Comparison of ENCODE assay signal across 9 mouse cellular contexts in the genomic region with DNA sequence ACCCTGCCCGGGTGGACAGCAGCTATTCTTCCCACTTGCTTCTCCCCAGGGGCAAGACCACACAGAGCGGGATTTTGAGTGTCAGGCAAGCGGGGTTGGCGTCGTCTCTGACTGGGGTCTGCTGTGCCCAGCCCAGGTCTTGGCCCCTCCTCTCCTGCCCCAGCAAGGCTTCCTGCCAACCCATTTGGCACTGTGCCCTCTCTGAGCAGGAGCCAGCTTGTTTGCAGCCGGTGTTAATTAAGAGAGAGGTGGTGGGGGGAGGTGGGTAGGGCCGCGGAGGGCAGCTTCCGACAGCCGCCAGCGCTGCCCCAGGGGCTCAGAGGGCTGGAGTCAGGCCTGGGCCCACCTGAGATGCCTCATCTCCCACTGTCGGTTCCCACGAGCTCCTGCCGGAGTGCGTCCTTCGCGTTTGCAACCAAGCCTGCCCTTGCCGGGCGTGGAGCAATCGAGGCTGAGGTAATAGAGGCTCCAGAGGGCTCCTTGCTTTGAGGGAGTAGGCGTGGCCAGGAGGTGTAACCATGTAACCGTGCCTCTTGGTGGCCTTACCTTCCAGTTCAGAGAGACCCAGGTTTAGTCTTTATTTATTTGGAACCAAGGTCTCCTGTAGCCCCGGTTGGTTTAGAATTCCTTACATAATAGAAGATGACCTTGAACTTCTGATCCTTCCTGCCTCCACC. TPM values are rescaled to one million over a fixed set of nuclear protein-coding genes. Genes with fewer than 3 reads are reported as not detected.
DNase-seq lines count a peak whose midpoint lies in the region; ATAC-seq and TF ChIP-seq lines count a peak whose summit lies in the region.
"Had no signal": no experiment of that assay in that cellular context is flagged by ENCODE, and none has a peak within 500 bp of the region (broad histone marks: within the 10 kb centered on the region; RNA-seq: fewer than 3 reads in every experiment).

No protein-coding gene starts in this region.

- no peak for TF ChIP-seq CTCF in testis, adult 2 months (IDR thresholded peaks at IDR 0.05; ENCODE audit: control insufficient read depth, insufficient read depth, insufficient replicate concordance, low read depth, low read length)

- H3K9ac ChIP-seq in midbrain, embryonic 11.5 days (ENCODE audit: low read length), result no peak overlapping the region

- H3K27ac ChIP-seq in midbrain, embryonic 11.5 days (ENCODE audit: low read depth, low read length), result no peak overlapping the region
- H3K27ac ChIP-seq in testis, adult 2 months (ENCODE audit: control insufficient read depth, insufficient read depth, low read depth, low read length), result peak overlapping the region; percentile 47; the same call in 1 of the 2 replicates

- H3K4me2 ChIP-seq in midbrain, embryonic 11.5 days, result no peak overlapping the region

- no peaks in the 10 kb centered on the region for H3K36me3 ChIP-seq in midbrain, embryonic 11.5 days (ENCODE audit: control insufficient read depth, insufficient read depth, low read length)
- H3K36me3 ChIP-seq in testis, adult 2 months (ENCODE audit: control insufficient read depth, insufficient read depth, low read length), result no peaks in the 10 kb centered on the region

- H3K9me3 ChIP-seq in midbrain, embryonic 11.5 days (ENCODE audit: control insufficient read depth, low read length), result no peaks in the 10 kb centered on the region

- intact Hi-C loops in left cerebral cortex, postnatal 36 days (cut with DNase I), result no loop called here

- no peak for TF ChIP-seq POLR2A in testis, adult 2 months (IDR thresholded peaks at IDR 0.05; ENCODE audit: control insufficient read depth, low read depth, low read length)

- 0 out of 2 replicates have a peak, but pooled peaks have one; percentile 30 for ATAC-seq in midbrain, embryonic 11.5 days (ENCODE audit: low FRiP score)
- ATAC-seq in monocyte, adult 5-6 weeks (replicated peaks; ENCODE audit: insufficient number of reproducible peaks, low FRiP score, low TSS enrichment, poor library complexity, severe bottlenecking), result no peak

- peaks cover 18% of the 10 kb centered on the region; the same call in 1 of the 2 replicates for H3K27me3 ChIP-seq in midbrain, embryonic 11.5 days (ENCODE audit: control insufficient read depth, insufficient read depth, low read length)
- no peaks in the 10 kb centered on the region for H3K27me3 ChIP-seq in testis, adult 2 months (ENCODE audit: control insufficient read depth, insufficient read depth, low read length)

- DNase-seq in R1 (ENCODE audit: low read depth, low spot score), result peak; percentile 73
- peak; percentile 74 for DNase-seq in cerebellum, adult 11-12 months
- DNase-seq in frontal cortex, postnatal 10 days (ENCODE audit: low spot score in 2 of 2), result peak; percentile 79 to 84
- peak; percentile 96 for DNase-seq in kidney, adult 11 months
- DNase-seq in left cerebral cortex, postnatal 36 days (ENCODE audit: low spot score in 2 of 2), result peak; percentile 51 to 70
- peak; percentile 83 for DNase-seq in midbrain, embryonic 11.5 days (ENCODE audit: low spot score, missing footprints)

- peaks cover 25% of the 10 kb centered on the region for H3K4me1 ChIP-seq in midbrain, embryonic 11.5 days (ENCODE audit: control insufficient read depth, insufficient read depth, low read length)
- H3K4me1 ChIP-seq in testis, adult 2 months (ENCODE audit: control insufficient read depth, insufficient read depth, low read length), result peaks cover 14% of the 10 kb centered on the region

- no peak overlapping the region for H3K4me3 ChIP-seq in midbrain, embryonic 11.5 days (ENCODE audit: low read depth, low read length)
- peak overlapping the region; percentile 37 for H3K4me3 ChIP-seq in testis, adult 2 months (ENCODE audit: control insufficient read depth, low read depth, low read length)
- H3K4me3 ChIP-seq: myocyte had no signal

- WGBS in midbrain, embryonic 11.5 days, result 11% methylated on average over 23 of the region's 23 CpGs

RNA-seq across cellular contexts. Expression of a gene that starts 23.7 kb away (rescaled TPM):
- total RNA-seq in left cerebral cortex, postnatal 36 days (2021), result 100 to 1,000 TPM; 253 to 285 TPM
- 241 and 252 TPM in 2 replicates for polyA plus RNA-seq in midbrain, embryonic 11.5 days (2014; fragmentation: Nextera tagmentation; extraction: Ambion mirVana)
- 49.4 and 49.9 TPM in 2 replicates for polyA plus RNA-seq in testis, adult 2 months (2012; rRNA removed)
- 71.4 to 75.8 TPM (median 73.8 TPM) in 3 replicates for total RNA-seq in monocyte, adult 5-6 weeks (2017)

RNA-seq across cellular contexts. Expression of a gene that starts 35.0 kb away (rescaled TPM):
- 1,000 to 10,000 TPM in 1 of 2 experiments, 100 to 1,000 TPM in 1; 989 to 1,090 TPM for total RNA-seq in left cerebral cortex, postnatal 36 days (2021)
- 730 and 757 TPM in 2 replicates for polyA plus RNA-seq in midbrain, embryonic 11.5 days (2014; fragmentation: Nextera tagmentation; extraction: Ambion mirVana)
- polyA plus RNA-seq in testis, adult 2 months (2012; rRNA removed), result 117 and 148 TPM in 2 replicates
- 236 to 274 TPM (median 246 TPM) in 3 replicates for total RNA-seq in monocyte, adult 5-6 weeks (2017)

RNA-seq across cellular contexts. Expression of a gene that starts 58.6 kb away (rescaled TPM):
- 10 to 100 TPM; 26.5 to 42.4 TPM for total RNA-seq in left cerebral cortex, postnatal 36 days (2021)
- polyA plus RNA-seq in midbrain, embryonic 11.5 days (2014; fragmentation: Nextera tagmentation; extraction: Ambion mirVana), result 94.3 and 103 TPM in 2 replicates
- 61.5 and 69.3 TPM in 2 replicates for polyA plus RNA-seq in testis, adult 2 months (2012; rRNA removed)
- total RNA-seq in monocyte, adult 5-6 weeks (2017), result 14.9 to 17.6 TPM (median 17.5 TPM) in 3 replicates
